Mouse (Mus musculus) small intestine, adult 2 months (tissue): Measurements from ENCODE around the gene Dnaja2.

ENCODE experiments used
- CTCF ChIP-seq: fragments of 200-500 bp; IDR thresholded peaks from 2 replicates; pipeline ENCODE4 v1.5.1; 2012; ENCODE audit warnings: low read depth, mild to moderate bottlenecking, control low read depth, inconsistent platforms, low read length, moderate library complexity, mixed read lengths; ENCODE audit not compliant: insufficient replicate concordance, insufficient read length; ENCODE audit errors: extremely low read depth
- POLR2A ChIP-seq: fragments of 200-500 bp; IDR thresholded peaks from 2 replicates; pipeline ENCODE4 v1.6.1; 2012; ENCODE audit warnings: low read depth, mild to moderate bottlenecking, control low read depth, inconsistent platforms, low read length, moderate library complexity

GRCm38 (mm10) chr8:85601741-85602140 lies 46.6 kb upstream of the Dnaja2 start:
- no peak for TF ChIP-seq POLR2A
- TF ChIP-seq CTCF: no peak
